Mouse (Mus musculus) forebrain, postnatal 0 days (tissue): ENCODE results near the gene Cped1. TPM values are rescaled to one million over a fixed set of nuclear protein-coding genes. Genes with fewer than 3 reads are reported as not detected.

Source experiments
- ATAC-seq: fragments of 200-750 bp; cut with Nextera tagmentation; 2 replicates; pipeline ENCODE4 v1.8.0; 2017; ENCODE audit warnings: mild to moderate bottlenecking, moderate library complexity
- DNase-seq: peaks from one replicate; pipeline ENCODE4 v3.0.0-alpha.2; 2015
- H3K27ac ChIP-seq: fragments of 300-500 bp; sonication (generic); 2 replicates; pipeline ENCODE4 v1.5.1; 2014; ENCODE audit warnings: low read depth, mild to moderate bottlenecking, antibody characterized with exemption, low read length, moderate library complexity, mixed read lengths
- H3K27me3 ChIP-seq: fragments of 300-500 bp; sonication (generic); 2 replicates; pipeline ENCODE4 v1.6.1; 2014; ENCODE audit warnings: mild to moderate bottlenecking, low read length, mixed read lengths; ENCODE audit not compliant: insufficient read depth
- H3K36me3 ChIP-seq: fragments of 300-500 bp; sonication (generic); 2 replicates; pipeline ENCODE4 v1.6.1; 2014; ENCODE audit warnings: mild to moderate bottlenecking, moderate library complexity; ENCODE audit not compliant: insufficient read depth
- H3K4me1 ChIP-seq: fragments of 300-500 bp; sonication (generic); 2 replicates; pipeline ENCODE4 v1.6.1; 2014; ENCODE audit warnings: antibody characterized with exemption; ENCODE audit not compliant: insufficient read depth
- H3K4me2 ChIP-seq: fragments of 300-500 bp; sonication (generic); 2 replicates; pipeline ENCODE4 v1.6.1; 2014; ENCODE audit warnings: low read depth, mild to moderate bottlenecking, moderate library complexity
- H3K4me3 ChIP-seq: fragments of 300-500 bp; sonication (generic); 2 replicates; pipeline ENCODE4 v1.5.1; 2014; ENCODE audit warnings: low read depth, low read length, mixed read lengths
- H3K9ac ChIP-seq: fragments of 300-500 bp; sonication (generic); 2 replicates; pipeline ENCODE4 v1.6.1; 2014; ENCODE audit warnings: mild to moderate bottlenecking
- H3K9me3 ChIP-seq: fragments of 300-500 bp; sonication (generic); 2 replicates; pipeline ENCODE4 v1.6.1; 2016; ENCODE audit warnings: low read length
- CTCF ChIP-seq: sonication (generic); IDR thresholded peaks from 2 replicates; pipeline ENCODE4 v1.5.1; 2016; ENCODE audit warnings: antibody characterized with exemption, control low read depth, low read depth
- WGBS: fragments of 180-500 bp; shearing (Covaris S2); extraction: QIAGEN DNeasy Blood & Tissue Kit; methylation state at CpG from one replicate; pipeline ENCODE4 v1.1.7; 2014; 5-methylcytosine and 5-hydroxymethylcytosine counted together
- polyA plus RNA-seq: library from polyadenylated mRNA; unstranded; fragments of >200 nt; fragmentation: Nextera tagmentation; extraction: Ambion mirVana; gene quantifications from 2 replicates; pipeline ENCODE4 v1.2.1, GENCODE M21; 2015
- total RNA-seq: library from RNA; depleted of rRNA; stranded (reverse); fragments of >200 nt; gene quantifications from 2 replicates; pipeline ENCODE4 v1.2.3, GENCODE M21; 2014

The Cped1 gene
- total and polyA plus RNA-seq, 2 experiments from 2014 or later: 2.4 to 6.5 TPM

- no peaks in the 10 kb centered on the region for H3K4me1 ChIP-seq
- no peaks in the 10 kb centered on the region for H3K27me3 ChIP-seq
- H3K9me3 ChIP-seq: no peaks in the 10 kb centered on the region
- TF ChIP-seq CTCF: no peak
- no peak for ATAC-seq
- no peaks in the 10 kb centered on the region for H3K36me3 ChIP-seq
- no peak for DNase-seq
- no peak overlapping the region for H3K9ac ChIP-seq
- H3K4me2 ChIP-seq: no peak overlapping the region
- H3K27ac ChIP-seq: no peak overlapping the region
- 83% methylated on average over 3 of the region's 3 CpGs for WGBS
- no peak overlapping the region for H3K4me3 ChIP-seq
Measured at GRCm38 (mm10) chr6:22198603-22199002, 212.9 kb downstream of the Cped1 start.

- ATAC-seq (no peak), DNase-seq (no peak)
- no peak overlapping the region for H3K9ac ChIP-seq
- H3K27me3 ChIP-seq: no peaks in the 10 kb centered on the region
- H3K4me3 ChIP-seq: no peak overlapping the region
- no peak for TF ChIP-seq CTCF
- H3K27ac ChIP-seq: no peak overlapping the region
- no peaks in the 10 kb centered on the region for H3K9me3 ChIP-seq
- 94% methylated on average over 2 of the region's 2 CpGs for WGBS
- H3K36me3 ChIP-seq: no peaks in the 10 kb centered on the region
- no peak overlapping the region for H3K4me2 ChIP-seq
- no peaks in the 10 kb centered on the region for H3K4me1 ChIP-seq
Measured at GRCm38 (mm10) chr6:22199473-22199872, 213.8 kb downstream of the Cped1 start.

GRCm38 (mm10) chr6:22200133-22200532, 214.4 kb downstream of the Cped1 start:
- H3K4me1 ChIP-seq: 0 out of 2 replicates have a peak, but pooled peaks cover 4% of the 10 kb centered on the region
- no peak for TF ChIP-seq CTCF
- no peaks in the 10 kb centered on the region for H3K9me3 ChIP-seq
- no peaks in the 10 kb centered on the region for H3K27me3 ChIP-seq
- DNase-seq: no peak
- ATAC-seq: no peak
- no peaks in the 10 kb centered on the region for H3K36me3 ChIP-seq
- no peak overlapping the region for H3K4me3 ChIP-seq
- no peak overlapping the region for H3K9ac ChIP-seq
- H3K4me2 ChIP-seq: no peak overlapping the region
- WGBS: 92% methylated on average over 3 of the region's 3 CpGs
- H3K27ac ChIP-seq: no peak overlapping the region

GRCm38 (mm10) chr6:22201879-22202278, 216.2 kb downstream of the Cped1 start:
- Histone ChIP-seq H3K4me1 (0 out of 2 replicates have a peak, but pooled peaks cover 9% of the 10 kb centered on the region), H3K4me3 (no peak overlapping the region), H3K27ac (no peak overlapping the region), H3K9me3 (no peaks in the 10 kb centered on the region), H3K4me2 (no peak overlapping the region), H3K36me3 (no peaks in the 10 kb centered on the region), H3K9ac (no peak overlapping the region), H3K27me3 (no peaks in the 10 kb centered on the region)
- TF ChIP-seq CTCF: no peak
- ATAC-seq (no peak), DNase-seq (no peak)
- WGBS: 52% methylated on average over 3 of the region's 3 CpGs

GRCm38 (mm10) chr6:22205030-22205750, 219.5 kb downstream of the Cped1 start:
- H3K27me3 ChIP-seq: no peaks in the 10 kb centered on the region
- peak overlapping the region; percentile 36 for H3K4me2 ChIP-seq
- no peak overlapping the region for H3K27ac ChIP-seq
- DNase-seq: peak; percentile 46
- TF ChIP-seq CTCF: no peak
- no peak overlapping the region for H3K9ac ChIP-seq
- H3K36me3 ChIP-seq: no peaks in the 10 kb centered on the region
- H3K4me1 ChIP-seq: 0 out of 2 replicates have a peak, but pooled peaks cover 9% of the 10 kb centered on the region
- H3K9me3 ChIP-seq: no peaks in the 10 kb centered on the region
- WGBS: 53% methylated on average over 12 of the region's 12 CpGs
- ATAC-seq: peak; percentile 66
- H3K4me3 ChIP-seq: no peak overlapping the region

GRCm38 (mm10) chr6:22205751-22206121, 220.0 kb downstream of the Cped1 start:
- no peak overlapping the region for H3K27ac ChIP-seq
- TF ChIP-seq CTCF: no peak
- no peaks in the 10 kb centered on the region for H3K27me3 ChIP-seq
- peak overlapping the region; percentile 1; the same call in 1 of the 2 replicates for H3K4me3 ChIP-seq
- H3K4me1 ChIP-seq: 0 out of 2 replicates have a peak, but pooled peaks cover 9% of the 10 kb centered on the region
- no peaks in the 10 kb centered on the region for H3K9me3 ChIP-seq
- WGBS: 39% methylated on average over 7 of the region's 7 CpGs
- peak; percentile 43 for DNase-seq
- no peaks in the 10 kb centered on the region for H3K36me3 ChIP-seq
- 0 out of 2 replicates have a peak overlapping the region, but pooled peaks have one; percentile 29 for H3K9ac ChIP-seq
- ATAC-seq: peak; percentile 28
- H3K4me2 ChIP-seq: peak overlapping the region; percentile 36

GRCm38 (mm10) chr6:22206179-22206578, 220.5 kb downstream of the Cped1 start:
- Histone ChIP-seq H3K9ac (0 out of 2 replicates have a peak overlapping the region, but pooled peaks have one; percentile 29), H3K36me3 (no peaks in the 10 kb centered on the region), H3K27me3 (no peaks in the 10 kb centered on the region), H3K9me3 (no peaks in the 10 kb centered on the region), H3K4me2 (peak overlapping the region; percentile 36), H3K4me3 (peak overlapping the region; percentile 1; the same call in 1 of the 2 replicates), H3K27ac (no peak overlapping the region), H3K4me1 (0 out of 2 replicates have a peak, but pooled peaks cover 9% of the 10 kb centered on the region)
- 56% methylated on average over 14 of the region's 14 CpGs for WGBS
- DNase-seq (peak; percentile 34), ATAC-seq (peak; percentile 56)
- no peak for TF ChIP-seq CTCF
